Mouse (Mus musculus) testis, adult 2 months (tissue): Measurements from ENCODE around the gene Tor4a.

Source experiments
- CTCF ChIP-seq: fragments of 200-500 bp; IDR thresholded peaks from 2 replicates; pipeline ENCODE4 v1.5.1; 2012; ENCODE audit warnings: low read depth, mild to moderate bottlenecking, inconsistent platforms, low read length, moderate library complexity; ENCODE audit not compliant: control insufficient read depth, insufficient read depth, insufficient replicate concordance
- POLR2A ChIP-seq: fragments of 200-500 bp; IDR thresholded peaks from 2 replicates; pipeline ENCODE4 v1.6.1; 2012; ENCODE audit warnings: low read depth, mild to moderate bottlenecking, inconsistent platforms, low read length, moderate library complexity; ENCODE audit not compliant: control insufficient read depth

DNA sequence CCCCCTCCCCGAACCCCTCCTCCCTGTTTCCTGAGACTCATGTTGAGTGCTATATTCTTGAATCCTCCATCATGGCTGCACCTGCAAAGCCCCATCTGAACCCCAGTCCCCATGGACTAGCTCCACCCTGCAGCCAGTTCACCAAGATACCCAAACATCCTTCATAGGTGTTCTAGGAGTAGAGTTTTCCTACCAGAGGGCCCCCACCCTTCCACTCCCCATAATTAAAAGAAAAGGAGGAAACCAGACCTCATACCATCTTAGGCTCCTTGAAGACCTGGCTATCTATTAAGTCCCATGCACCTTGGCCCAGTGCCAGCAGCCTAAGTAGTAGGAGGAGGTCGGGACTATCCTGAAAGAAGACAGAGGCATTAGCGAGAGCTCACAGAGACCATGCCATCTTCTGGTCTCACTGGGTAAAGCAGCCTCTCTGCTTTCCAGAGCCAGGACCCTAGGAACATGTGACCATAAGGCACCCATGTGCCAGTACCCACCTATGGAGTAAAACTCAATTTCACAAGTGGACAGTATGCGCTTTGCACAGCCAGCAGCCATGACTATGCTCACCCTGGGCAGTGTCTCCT lies 7.0 kb upstream of the Tor4a start:
- TF ChIP-seq CTCF (no peak), POLR2A (no peak)
